Mouse (Mus musculus) effector memory CD4-positive, alpha-beta T cell, adult 5 months (primary cell): Measurements from ENCODE around the gene Mpl. TPM values are rescaled to one million over a fixed set of nuclear protein-coding genes. Genes with fewer than 3 reads are reported as not detected.

Source experiments
- polyA plus RNA-seq: library from polyadenylated mRNA; unstranded; fragments of 100-300 nt; shearing (Covaris generic); gene quantifications from one replicate; pipeline ENCODE4 v1.2.1, GENCODE M21; 2017

Gene Mpl
- 0.12 TPM for polyA plus RNA-seq

DNA sequence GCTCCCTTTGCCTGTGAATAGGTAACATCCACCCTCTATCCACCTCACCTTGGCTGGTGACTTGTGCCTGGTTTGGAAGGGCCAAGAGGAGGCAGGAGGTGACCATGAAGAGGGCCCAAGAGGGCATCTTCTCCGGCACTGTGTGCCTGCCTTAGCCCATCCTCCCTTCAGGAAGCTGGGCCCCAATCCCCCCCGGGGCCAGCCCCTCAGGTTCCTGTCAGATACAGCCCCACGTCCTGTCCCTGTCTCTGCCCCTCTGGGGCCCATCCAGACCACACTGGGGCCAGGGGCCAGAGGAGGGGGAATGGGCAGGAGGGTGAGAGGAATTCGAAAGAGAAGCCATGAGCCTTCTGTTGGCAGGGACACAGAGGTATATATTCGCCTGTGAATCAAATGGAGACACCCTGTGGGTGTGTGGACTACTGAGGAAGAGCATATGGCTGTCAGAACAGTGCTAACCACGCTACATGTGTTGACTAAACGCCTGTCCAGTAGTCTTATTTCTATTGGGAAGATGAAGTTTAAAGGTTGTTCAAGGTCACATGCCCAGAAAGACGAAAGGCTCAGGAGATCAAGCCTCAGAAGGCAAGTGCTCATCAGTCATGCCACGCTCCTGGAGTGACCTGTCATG, at the start of gene Mpl:
TSS of gene Mpl (minus strand) at position 169 of the 631 bp plus-strand sequence.

DNA sequence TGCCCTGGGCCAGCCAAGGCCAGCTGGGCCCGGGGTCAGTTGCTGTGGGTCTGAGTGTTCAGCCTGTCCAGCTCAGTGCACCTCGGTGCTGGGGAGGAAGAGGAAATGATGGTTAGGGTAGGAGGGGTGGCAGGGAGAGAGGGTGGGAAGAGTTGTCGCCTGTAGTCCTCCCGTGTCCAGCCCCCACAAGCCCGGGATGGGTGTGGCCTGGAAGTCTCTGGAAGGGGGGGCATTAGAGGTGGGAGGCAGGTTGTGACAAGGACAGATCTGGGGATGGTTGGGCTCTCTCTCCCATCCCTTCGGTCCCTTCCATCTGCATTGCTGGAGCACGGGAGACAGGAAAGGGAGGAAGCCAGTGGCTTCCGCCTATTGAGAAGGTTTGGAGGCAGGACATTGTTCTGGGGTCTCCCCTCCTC, 32.4 kb upstream of the Mpl start, which contains the start of gene Tie1:
TSS of gene Tie1 (minus strand) at position 345 of the 416 bp plus-strand sequence.

DNA sequence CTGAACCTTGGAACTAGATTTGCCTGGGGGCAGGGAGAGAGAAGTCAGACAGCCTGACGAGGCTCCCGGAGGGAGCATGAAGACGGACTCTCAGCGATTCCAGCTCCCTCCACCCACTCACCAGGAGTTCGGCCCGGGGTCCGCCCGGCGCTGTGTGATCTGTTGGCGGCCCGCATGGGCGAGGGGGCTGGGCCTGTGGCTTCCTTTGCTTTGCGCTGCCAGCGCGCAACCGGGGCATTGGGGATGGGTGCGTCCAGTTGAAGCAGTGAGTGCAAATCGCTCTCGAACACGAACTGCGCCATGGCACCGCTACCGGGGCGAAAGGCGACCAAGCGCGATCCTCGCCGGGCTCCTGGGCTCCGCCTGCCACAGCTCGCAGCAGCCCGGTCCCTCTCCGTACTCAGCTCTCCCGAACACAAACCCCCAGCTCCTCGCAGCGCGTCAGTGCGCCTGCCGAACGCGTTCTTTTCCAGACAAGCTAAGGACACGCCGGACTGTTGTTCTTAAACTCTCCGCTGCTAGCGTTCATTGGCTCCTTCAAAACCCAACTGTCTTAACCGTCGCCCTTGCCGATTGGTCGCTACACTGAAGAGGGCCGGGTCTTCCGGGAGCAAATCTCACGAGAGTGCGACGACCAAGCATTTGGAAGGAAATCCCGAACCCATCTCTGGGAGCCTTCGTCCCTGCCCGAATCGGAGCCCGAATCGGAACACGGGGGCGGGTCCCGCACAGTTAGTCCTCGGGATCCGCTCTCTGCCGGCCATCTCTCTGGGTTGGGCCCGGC, 20.3 kb downstream of the Mpl start, which contains the start of gene Cdc20:
TSS of gene Cdc20 (minus strand) at position 533 of the 784 bp plus-strand sequence.

DNA sequence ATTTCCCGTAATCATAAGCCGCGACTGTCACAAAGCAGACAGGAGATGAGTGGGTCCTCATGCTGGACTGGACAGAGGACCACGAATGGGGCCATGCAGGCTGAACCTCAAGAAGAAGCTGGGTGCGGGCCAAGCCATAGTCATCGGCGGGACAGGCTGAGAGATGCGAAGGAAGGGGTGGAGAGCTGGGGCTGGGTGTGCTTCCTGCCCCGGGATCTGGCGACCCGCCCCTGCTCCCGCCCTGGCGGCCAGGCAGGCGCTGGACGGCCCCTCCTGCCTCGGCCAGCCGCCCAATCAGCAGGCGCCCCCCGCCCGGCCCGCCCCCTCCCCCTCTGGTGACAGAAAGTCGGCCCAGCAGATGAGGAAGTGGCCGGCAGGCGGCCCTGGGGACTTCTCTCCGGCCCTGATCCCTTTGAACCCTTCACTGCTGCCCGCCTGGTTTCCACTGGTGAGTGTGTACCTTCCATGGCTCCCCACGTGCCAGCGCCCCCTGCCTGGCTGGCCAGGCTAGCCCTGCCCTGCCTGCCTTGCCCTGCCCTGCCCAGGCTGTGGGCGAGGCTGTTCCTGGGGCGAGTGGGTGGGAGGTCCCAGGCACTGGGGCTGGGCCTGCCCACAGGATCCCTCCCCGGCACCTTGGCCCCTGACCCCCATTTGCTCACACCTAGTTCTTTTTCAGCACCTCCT, 29.4 kb downstream of the Mpl start, which contains the start of gene Elovl1:
TSS of gene Elovl1 (plus strand) at position 326 of the 684 bp plus-strand sequence.

DNA sequence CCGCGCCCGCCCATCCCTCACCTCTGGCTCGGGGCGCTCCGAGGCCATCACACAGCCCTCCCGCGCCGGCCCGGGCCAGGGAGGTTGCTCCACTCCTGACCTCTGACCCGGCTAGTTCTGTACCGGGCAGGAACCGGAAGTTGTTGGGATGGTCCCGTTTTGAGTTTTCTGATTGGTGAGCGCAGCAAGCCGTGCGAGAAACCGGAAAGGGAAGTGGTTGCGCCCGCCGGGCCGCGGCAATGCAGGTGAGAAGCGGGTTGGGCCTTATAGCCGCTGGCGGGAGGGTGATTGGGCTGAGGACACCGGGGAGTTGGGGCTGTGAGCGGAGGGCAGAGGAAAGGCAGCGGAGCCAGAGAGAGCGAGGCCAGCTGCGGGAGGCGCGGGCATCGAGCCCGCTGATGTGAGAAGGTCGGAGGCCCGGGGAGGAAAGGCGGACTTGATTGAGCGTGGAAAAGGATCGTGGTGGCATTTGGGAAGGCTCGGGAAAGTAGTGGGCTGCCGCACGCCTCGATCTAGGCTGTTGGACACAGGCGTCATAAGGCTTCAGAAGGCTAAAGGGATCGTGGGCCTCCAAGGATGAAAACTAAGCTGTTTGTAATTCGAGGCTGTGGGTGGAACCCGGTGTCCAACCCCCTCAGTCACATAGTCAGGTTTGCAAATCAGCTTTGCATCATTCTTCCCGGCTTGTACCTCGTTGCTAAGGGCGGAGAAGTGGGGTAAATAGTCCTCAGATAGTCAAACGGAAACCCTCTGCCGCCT, 48.0 kb downstream of the Mpl start, which contains the start of the genes Szt2 and Med8:
TSS of gene Szt2 (minus strand) at position 132 of the 759 bp plus-strand sequence.
TSS of gene Med8 (plus strand) at position 196 of the 759 bp plus-strand sequence.

Other genes starting within 250 kb of the Mpl start
- 0.34 TPM for gene Ptprf, start 166.1 kb downstream of the Mpl start, polyA plus RNA-seq
- 11.1 TPM for gene Szt2, start 48.2 kb downstream of the Mpl start, polyA plus RNA-seq
- 37.7 TPM for gene Med8, start 48.2 kb downstream of the Mpl start, polyA plus RNA-seq
- gene Elovl1, start 29.4 kb downstream of the Mpl start, polyA plus RNA-seq = 73.2 TPM
- gene Cdc20, start 20.2 kb downstream of the Mpl start, polyA plus RNA-seq = 5.0 TPM
- not detected for gene Tie1, start 32.5 kb upstream of the Mpl start, polyA plus RNA-seq
- gene 2610528J11Rik, start 69.5 kb upstream of the Mpl start, polyA plus RNA-seq = not detected
- not detected for gene Tmem125, start 86.5 kb upstream of the Mpl start, polyA plus RNA-seq
- gene Cfap57, start 163.3 kb upstream of the Mpl start, polyA plus RNA-seq = not detected
- gene Ebna1bp2, start 163.3 kb upstream of the Mpl start, polyA plus RNA-seq = 113 TPM
- not detected for gene Olfr62, start 201.4 kb upstream of the Mpl start, polyA plus RNA-seq
- gene Olfr1342, start 235.2 kb upstream of the Mpl start, polyA plus RNA-seq = not detected
- 0.10 TPM for gene Olfr1341, start 246.0 kb upstream of the Mpl start, polyA plus RNA-seq